Mouse (Mus musculus) CH12.LX (cell line): ENCODE measurements around the gene Ifi27. TPM values are rescaled to one million over a fixed set of nuclear protein-coding genes. Genes with fewer than 3 reads are reported as not detected.
"Not testable (repeated sequence)": the region's sequence is repeated elsewhere in the genome, so short reads cannot be mapped to it uniquely, and the experiment has no call there.

Experiments
- DNase-seq: peaks from one replicate; pipeline ENCODE4 v3.0.0-alpha.2; 2013; ENCODE audit errors: extremely low read depth
- H3K27ac ChIP-seq: 2 replicates; pipeline ENCODE4 v1.5.1; 2012; ENCODE audit warnings: low read depth, mild to moderate bottlenecking, control low read depth, moderate library complexity; ENCODE audit not compliant: insufficient read depth
- H3K27me3 ChIP-seq: replicated peaks from 2 replicates; pipeline ENCODE3; 2012; ENCODE audit warnings: inconsistent platforms
- H3K36me3 ChIP-seq, 2 experiments: replicated peaks in 1 of 2; 2 replicates each; pipeline versions ENCODE3 to v1.6.1; 2012; ENCODE audit warnings: inconsistent platforms in 1 of 2, low read length in 1 of 2, mild to moderate bottlenecking in 1 of 2, mixed read lengths in 1 of 2, moderate library complexity in 1 of 2; ENCODE audit not compliant: control insufficient read depth in 1 of 2, insufficient read depth in 1 of 2
- H3K4me1 ChIP-seq, 2 experiments: 2 replicates each; pipeline ENCODE4 v1.6.1; 2012; ENCODE audit warnings: inconsistent platforms in 1 of 2, moderate library complexity in 1 of 2; ENCODE audit not compliant: insufficient read depth in 2 of 2, control insufficient read depth in 1 of 2
- H3K4me2 ChIP-seq: 2 replicates; pipeline ENCODE4 v1.6.1; 2012; ENCODE audit warnings: low read depth, mild to moderate bottlenecking, control low read depth; ENCODE audit not compliant: poor library complexity, insufficient read depth, severe bottlenecking
- H3K4me3 ChIP-seq, 3 experiments: fragments of 150-350 bp in 1 of 3; sonication (generic) in 1 of 3; replicated peaks in 1 of 3; 2 replicates each; pipeline versions ENCODE3 to v1.5.1; 2011 to 2012; ENCODE audit warnings: low read depth in 2 of 3, low read length in 2 of 3, mild to moderate bottlenecking in 2 of 3, moderate library complexity in 2 of 3, control low read depth in 1 of 3, improper control_type of control experiment in 1 of 3, inconsistent platforms in 1 of 3, mixed read lengths in 1 of 3; ENCODE audit not compliant: poor library complexity in 1 of 3
- H3K79me2 ChIP-seq: replicated peaks from 2 replicates; pipeline ENCODE4 v1.6.1; 2012; ENCODE audit warnings: mild to moderate bottlenecking, moderate library complexity; ENCODE audit not compliant: control insufficient read depth, poor library complexity, insufficient read depth, severe bottlenecking; ENCODE audit errors: extremely low read depth
- H3K9ac ChIP-seq: 2 replicates; pipeline ENCODE4 v1.6.1; 2012; ENCODE audit warnings: low read depth, mild to moderate bottlenecking, control low read depth, moderate library complexity; ENCODE audit not compliant: insufficient read depth
- H3K9me3 ChIP-seq: replicated peaks from 2 replicates; pipeline ENCODE3; 2012; ENCODE audit warnings: low read length, inconsistent platforms, mixed read lengths
- BHLHE40 ChIP-seq: IDR thresholded peaks from 2 replicates; pipeline ENCODE4 v1.6.1; 2011; ENCODE audit warnings: mild to moderate bottlenecking, low read depth, low read length, improper control_type of control experiment
- CHD2 ChIP-seq: IDR thresholded peaks from 2 replicates; pipeline ENCODE4 v1.6.1; 2011; ENCODE audit warnings: low read length, improper control_type of control experiment
- CTCF ChIP-seq, 2 experiments: IDR thresholded peaks in 1 of 2; conservative IDR thresholded peaks in 1 of 2; 2 replicates each; pipeline ENCODE4 v1.5.1; 2011 to 2012; ENCODE audit warnings: low read depth in 2 of 2, low read length in 2 of 2, improper control_type of control experiment in 1 of 2, inconsistent platforms in 1 of 2, mild to moderate bottlenecking in 1 of 2, moderate library complexity in 1 of 2
- EP300 ChIP-seq: IDR thresholded peaks from 2 replicates; pipeline ENCODE4 v1.6.1; 2011; ENCODE audit warnings: low read length, improper control_type of control experiment
- IRF4 ChIP-seq: IDR thresholded peaks from 2 replicates; pipeline ENCODE4 v1.6.1; 2014; ENCODE audit warnings: low read depth, mild to moderate bottlenecking, inconsistent platforms, low read length, improper control_type of control experiment
- JUN ChIP-seq: IDR thresholded peaks from 2 replicates; pipeline ENCODE4 v1.6.1; 2011; ENCODE audit warnings: low read depth, mild to moderate bottlenecking, low read length, improper control_type of control experiment, moderate library complexity; ENCODE audit not compliant: insufficient read depth
- JUND ChIP-seq: conservative IDR thresholded peaks from 2 replicates; pipeline ENCODE4 v1.6.1; 2011; ENCODE audit warnings: low read depth, low read length, improper control_type of control experiment
- MAZ ChIP-seq: IDR thresholded peaks from 2 replicates; pipeline ENCODE4 v1.6.1; 2012; ENCODE audit warnings: low read depth, mild to moderate bottlenecking, inconsistent platforms, low read length, improper control_type of control experiment, moderate library complexity
- NELFE ChIP-seq: IDR thresholded peaks from 2 replicates; pipeline ENCODE4 v1.6.1; 2011; ENCODE audit warnings: low read depth, low read length, improper control_type of control experiment
- SMC3 ChIP-seq: IDR thresholded peaks from 2 replicates; pipeline ENCODE4 v1.6.1; 2011; ENCODE audit warnings: low read depth, low read length, improper control_type of control experiment
- ZMIZ1 ChIP-seq: IDR thresholded peaks from 2 replicates; pipeline ENCODE4 v1.6.1; 2012; ENCODE audit warnings: low read depth, mild to moderate bottlenecking, inconsistent platforms, low read length, improper control_type of control experiment
- dilution Hi-C: fragments of 300-500 bp; cut with MboI; formaldehyde crosslinking; loops from 2 replicates; pipeline ENCODE4 v1.14.3; 2020; ENCODE audit warnings: low sequenced_read_pairs; ENCODE audit not compliant: extremely low pct_unique_long_range_greater_than_20kb, extremely low pct_ligation_motif_present
- in situ Hi-C: fragments of 300-500 bp; cut with MboI; formaldehyde crosslinking; loops from 3 replicates; pipeline ENCODE4 v1.14.3; 2019; ENCODE audit warnings: low sequenced_read_pairs, low pct_ligation_motif_present, low pct_unique_long_range_greater_than_20kb, mixed read lengths
- polyA plus RNA-seq: library from polyadenylated mRNA; unstranded; fragments of >175 nt; gene quantifications from 2 replicates; pipeline ENCODE4 v1.2.1, GENCODE M21; 2012; ENCODE audit warnings: low read depth; ENCODE audit not compliant: insufficient read length
- total RNA-seq, 2 experiments: library from RNA; depleted of rRNA; stranded (reverse); fragments of 300-350 nt in 1 of 2; fragments of >200 nt in 1 of 2; gene quantifications; 2 replicates each; pipeline ENCODE4 v1.2.3; 2012 to 2014

Gene Ifi27
- total and polyA plus RNA-seq, 3 experiments, result 132 to 198 (median 135) TPM

GRCm38 (mm10) chr12:103445060-103445459 lies 11.0 kb downstream of the Ifi27 start:
- in situ Hi-C loops, result no loop called here
- no peaks in the 10 kb centered on the region for H3K9me3 ChIP-seq
- TF ChIP-seq EP300 (peak; percentile 71), JUND (peak; percentile 91), IRF4 (peak; percentile 92), NELFE (no peak), BHLHE40 (0 out of 2 replicates have a peak, but pooled peaks have one; percentile 20), JUN (peak; percentile 67), ZMIZ1 (no peak)

DNA sequence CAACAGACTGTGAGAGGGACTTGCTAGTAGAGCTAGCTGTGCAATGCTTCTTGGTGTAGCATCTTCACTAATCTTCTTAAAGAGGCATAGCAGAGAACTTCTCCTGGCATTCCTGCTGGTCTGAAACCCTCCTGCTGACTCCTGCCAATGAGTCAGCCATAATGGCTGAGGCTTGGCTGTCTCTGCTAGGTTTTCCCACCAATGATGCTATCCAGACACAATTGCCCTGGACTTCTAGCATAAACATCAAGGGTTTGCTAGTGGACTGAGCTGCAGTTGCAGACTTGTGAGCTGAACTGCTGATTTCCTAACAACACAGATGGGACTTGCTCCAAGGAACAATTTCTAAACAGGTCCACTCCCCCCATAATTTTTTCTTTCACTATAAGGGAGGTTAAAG lies 19.4 kb downstream of the Ifi27 start:
- in situ Hi-C loops, result no loop called here
- dilution Hi-C loops, result no loop called here

More at GRCm38 (mm10) chr12:103445060-103445459, 11.0 kb downstream of the Ifi27 start:
- Histone ChIP-seq H3K4me1 (peaks cover 16 to 39% of the 10 kb centered on the region in 2 experiments), H3K79me2 (no peaks in the 10 kb centered on the region), H3K4me3 (no peak overlapping the region), H3K9ac (no peak overlapping the region), H3K36me3 (peaks cover 7 to 25% of the 10 kb centered on the region in 2 experiments), H3K4me2 (peak overlapping the region; percentile 16; the same call in 1 of the 2 replicates), H3K27ac (no peak overlapping the region), H3K27me3 (peaks cover 5% of the 10 kb centered on the region)
- peak; percentile 67 for DNase-seq
- dilution Hi-C loops, result no loop called here

GRCm38 (mm10) chr12:103456727-103457126 lies 22.7 kb downstream of the Ifi27 start:
- H3K36me3 ChIP-seq, H3K79me2 ChIP-seq, DNase-seq, H3K4me2 ChIP-seq, dilution Hi-C loops, H3K27ac ChIP-seq, H3K9ac ChIP-seq, in situ Hi-C loops, H3K4me1 ChIP-seq, H3K9me3 ChIP-seq, H3K4me3 ChIP-seq: not testable (repeated sequence)
- H3K27me3 ChIP-seq, result peaks cover 16% of the 10 kb centered on the region

More for the DNA sequence above, 19.4 kb downstream of the Ifi27 start:
- H3K79me2 ChIP-seq, result no peaks in the 10 kb centered on the region
- peaks cover 30% of the 10 kb centered on the region for H3K27me3 ChIP-seq
- H3K27ac ChIP-seq, result no peak overlapping the region
- H3K36me3 ChIP-seq, result no peaks in the 10 kb centered on the region
- no peak overlapping the region for H3K4me2 ChIP-seq
- no peak for DNase-seq
- no peaks in the 10 kb centered on the region for H3K4me1 ChIP-seq
- TF ChIP-seq CTCF (conservative IDR thresholded peaks at IDR 0.05 in 1 of 2, IDR thresholded peaks at IDR 0.05 in 1 of 2; ENCODE audit: low read depth in 2 of 2, low read length in 2 of 2) (no peak), MAZ (no peak), SMC3 (no peak), CHD2 (no peak)
- no peak overlapping the region for H3K9ac ChIP-seq
- peaks cover 3% of the 10 kb centered on the region for H3K9me3 ChIP-seq
- H3K4me3 ChIP-seq, result no peak overlapping the region
